Mouse (Mus musculus): ENCODE results near the gene Zeb2. TPM values are rescaled to one million over a fixed set of nuclear protein-coding genes. Genes with fewer than 3 reads are reported as not detected.
A peak's percentile ranks its signal among the peaks of the same experiment; 100 is the strongest.

Gene Zeb2
- polyA plus RNA-seq, 1 experiment = 143 TPM

DNA sequence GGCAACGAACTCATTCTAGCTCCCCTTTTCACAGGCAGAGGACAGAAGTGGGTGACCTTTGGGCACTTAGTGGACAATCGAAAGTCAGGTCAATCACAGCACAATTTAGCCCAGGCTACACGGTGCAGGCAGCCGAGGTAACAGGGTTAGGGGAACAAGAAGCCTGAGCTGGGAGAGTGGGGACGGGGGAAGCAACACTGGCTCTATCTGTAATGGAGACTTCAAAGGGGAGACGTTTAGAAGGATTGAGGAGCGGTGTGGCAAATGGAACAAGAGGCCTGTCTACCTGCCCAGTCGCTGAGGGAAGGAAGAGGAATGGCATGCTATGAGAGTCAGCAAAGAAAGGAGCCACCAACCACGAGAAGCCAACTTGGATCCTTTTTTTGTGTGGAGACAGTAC lies 57.0 kb downstream of the Zeb2 start:
- H3K4me1 ChIP-seq (ENCODE audit: control insufficient read depth, insufficient read depth, low read length) = no peaks in the 10 kb centered on the region; the same call in 1 of the 2 replicates
- no peak overlapping the region for H3K27ac ChIP-seq (ENCODE audit: control insufficient read depth, insufficient read depth, low read depth, low read length, poor library complexity)

DNA sequence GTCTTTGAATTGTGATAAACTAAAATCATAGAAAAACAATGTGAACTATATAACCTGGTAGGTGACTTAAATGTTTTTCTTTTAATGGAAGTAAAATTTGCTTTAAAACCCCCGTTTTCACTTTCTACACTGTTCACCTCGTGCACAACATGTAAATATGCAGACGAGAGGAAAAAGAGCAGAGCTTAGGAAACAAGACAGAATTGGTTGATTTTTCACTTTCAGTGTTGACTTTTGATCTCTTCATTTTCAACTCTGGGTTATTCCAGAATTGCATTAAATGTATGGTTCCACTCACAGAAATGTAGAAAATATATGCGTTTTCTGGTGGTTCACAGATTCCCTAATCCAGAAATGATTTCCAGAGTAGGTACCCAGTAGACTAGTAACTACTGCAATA lies 57.6 kb downstream of the Zeb2 start:
- TF ChIP-seq POLR2A (IDR thresholded peaks at IDR 0.05; ENCODE audit: borderline replicate concordance, control insufficient read depth, low read depth, low read length) (no peak), CTCF (IDR thresholded peaks at IDR 0.05; ENCODE audit: control insufficient read depth, insufficient read depth, low read length) (no peak)
- no peak overlapping the region for H3K4me3 ChIP-seq (replicated peaks; ENCODE audit: control insufficient read depth, low read depth, low read length)
- H3K27ac ChIP-seq (ENCODE audit: control insufficient read depth, insufficient read depth, low read depth, low read length, poor library complexity) = no peak overlapping the region
- WGBS = 82% methylated on average over 4 of the region's 4 CpGs
- H3K4me1 ChIP-seq (ENCODE audit: control insufficient read depth, insufficient read depth, low read length) = no peaks in the 10 kb centered on the region; the same call in 1 of the 2 replicates

More for the DNA sequence above, 57.0 kb downstream of the Zeb2 start:
- TF ChIP-seq CTCF (IDR thresholded peaks at IDR 0.05; ENCODE audit: control insufficient read depth, insufficient read depth, low read length) (no peak), POLR2A (IDR thresholded peaks at IDR 0.05; ENCODE audit: borderline replicate concordance, control insufficient read depth, low read depth, low read length) (no peak)
- 86% methylated on average over 9 of the region's 9 CpGs for WGBS
- no peak overlapping the region for H3K4me3 ChIP-seq (replicated peaks; ENCODE audit: control insufficient read depth, low read depth, low read length)

DNA sequence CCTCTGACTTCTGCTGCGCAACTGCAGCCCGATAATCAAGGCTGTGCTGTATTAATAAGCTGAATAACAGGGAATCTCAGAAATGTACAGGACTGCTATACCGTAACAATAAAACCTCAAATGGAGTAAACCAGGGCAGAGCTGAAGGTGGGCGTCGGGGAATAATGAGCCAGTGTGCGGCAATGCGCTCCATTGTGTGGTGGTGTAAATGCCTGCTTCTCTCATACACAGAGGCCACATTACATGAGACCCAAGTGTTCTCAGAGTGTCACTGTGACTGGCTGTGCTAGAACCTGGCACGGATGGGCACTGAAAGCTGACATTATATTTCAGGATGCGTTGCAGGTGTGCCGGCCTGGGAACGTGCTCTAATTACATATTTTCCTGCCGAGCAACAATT lies 58.2 kb downstream of the Zeb2 start:
- no peak overlapping the region for H3K4me3 ChIP-seq (replicated peaks; ENCODE audit: control insufficient read depth, low read depth, low read length)
- 92% methylated on average over 12 of the region's 12 CpGs for WGBS
- H3K4me1 ChIP-seq (ENCODE audit: control insufficient read depth, insufficient read depth, low read length) = peaks cover 1% of the 10 kb centered on the region; the same call in 1 of the 2 replicates
- TF ChIP-seq POLR2A (IDR thresholded peaks at IDR 0.05; ENCODE audit: borderline replicate concordance, control insufficient read depth, low read depth, low read length) (no peak), CTCF (IDR thresholded peaks at IDR 0.05; ENCODE audit: control insufficient read depth, insufficient read depth, low read length) (no peak)
- no peak overlapping the region for H3K27ac ChIP-seq (ENCODE audit: control insufficient read depth, insufficient read depth, low read depth, low read length, poor library complexity)

DNA sequence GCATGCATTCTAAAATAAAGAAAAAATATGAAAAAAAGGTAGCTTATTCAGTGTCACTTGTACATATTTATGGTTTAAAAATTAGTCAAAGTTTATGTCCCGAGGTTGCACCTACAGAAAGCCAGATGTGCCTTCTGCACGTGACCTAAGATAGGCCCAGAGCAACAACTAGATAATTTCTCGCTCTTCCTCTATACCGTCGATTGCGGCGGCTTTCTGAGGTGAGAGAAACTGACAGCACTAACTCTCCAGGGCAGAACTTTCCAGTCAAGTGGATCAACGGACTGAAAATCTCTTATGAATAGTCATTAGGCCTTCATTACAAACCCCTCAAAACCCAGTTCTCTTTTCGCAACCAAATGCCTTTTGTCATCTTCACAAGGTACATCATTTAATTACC lies 59.0 kb downstream of the Zeb2 start:
- Histone ChIP-seq H3K27ac (ENCODE audit: control insufficient read depth, insufficient read depth, low read depth, low read length, poor library complexity) (no peak overlapping the region), H3K4me1 (ENCODE audit: control insufficient read depth, insufficient read depth, low read length) (peaks cover 2% of the 10 kb centered on the region; the same call in 1 of the 2 replicates), H3K4me3 (replicated peaks; ENCODE audit: control insufficient read depth, low read depth, low read length) (no peak overlapping the region)
- no peak for TF ChIP-seq CTCF (IDR thresholded peaks at IDR 0.05; ENCODE audit: control insufficient read depth, insufficient read depth, low read length)
- TF ChIP-seq POLR2A (IDR thresholded peaks at IDR 0.05; ENCODE audit: borderline replicate concordance, control insufficient read depth, low read depth, low read length) = no peak
- WGBS = 64% methylated on average over 9 of the region's 9 CpGs

DNA sequence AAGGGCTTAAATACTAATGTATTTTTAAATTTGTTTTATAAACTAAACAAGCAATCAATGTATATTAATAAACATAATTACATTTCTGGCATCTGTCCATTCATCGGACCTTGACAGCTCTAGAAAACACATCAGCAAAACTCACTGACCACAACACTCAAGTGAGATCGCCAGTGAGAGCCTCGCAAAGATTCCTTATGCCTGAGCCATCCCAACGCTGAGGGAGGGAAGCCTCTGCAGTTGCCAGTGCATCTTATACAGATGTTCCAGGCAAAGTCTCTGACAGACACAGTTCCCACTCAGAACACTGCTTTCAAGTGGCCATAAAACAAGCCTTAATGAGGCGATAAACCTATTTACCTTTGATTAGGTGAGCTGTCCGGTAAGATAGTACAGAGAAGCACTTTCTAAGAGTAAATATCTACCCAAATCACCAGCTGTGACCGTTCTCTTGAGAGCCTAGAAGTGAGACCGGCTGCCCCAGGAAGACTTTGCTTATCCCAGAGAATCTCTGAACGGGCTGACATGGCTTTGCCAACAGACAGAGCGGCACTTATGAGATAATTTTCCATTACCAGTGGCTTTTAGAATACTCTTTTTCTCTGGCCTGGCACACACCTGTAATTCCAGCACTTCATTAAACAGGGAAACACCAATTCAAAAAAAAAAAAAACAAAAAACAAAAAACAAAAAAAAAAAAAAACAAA lies 60.2 kb downstream of the Zeb2 start:
- 68% methylated on average over 10 of the region's 10 CpGs for WGBS
- H3K4me3 ChIP-seq (replicated peaks; ENCODE audit: control insufficient read depth, low read depth, low read length) = no peak overlapping the region
- peaks cover 2% of the 10 kb centered on the region; the same call in 1 of the 2 replicates for H3K4me1 ChIP-seq (ENCODE audit: control insufficient read depth, insufficient read depth, low read length)
- H3K27ac ChIP-seq (ENCODE audit: control insufficient read depth, insufficient read depth, low read depth, low read length, poor library complexity) = peak overlapping the region; percentile 33; the same call in 1 of the 2 replicates
- TF ChIP-seq POLR2A (IDR thresholded peaks at IDR 0.05; ENCODE audit: borderline replicate concordance, control insufficient read depth, low read depth, low read length) (no peak), CTCF (IDR thresholded peaks at IDR 0.05; ENCODE audit: control insufficient read depth, insufficient read depth, low read length) (no peak)

DNA sequence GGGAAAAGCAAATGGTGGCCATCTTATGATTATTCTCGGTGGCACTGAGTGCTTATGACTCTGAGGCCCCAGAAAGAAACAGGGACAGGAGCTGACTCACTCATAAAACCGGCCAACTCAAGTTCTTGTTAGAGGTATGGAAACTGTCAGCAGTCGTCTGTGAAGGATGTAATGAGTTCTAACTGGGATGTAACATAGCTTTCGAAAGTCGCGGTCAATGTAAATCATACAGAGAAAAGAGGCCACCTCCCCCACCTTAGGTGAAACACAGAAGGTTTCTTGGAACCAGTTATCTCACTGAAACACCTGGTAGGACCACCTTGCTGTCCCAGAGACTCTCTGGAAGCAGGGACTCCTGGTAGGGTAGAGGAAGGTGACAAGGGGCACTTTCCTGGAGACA lies 61.3 kb downstream of the Zeb2 start:
- 57% methylated on average over 6 of the region's 6 CpGs for WGBS
- no peak overlapping the region for H3K27ac ChIP-seq (ENCODE audit: control insufficient read depth, insufficient read depth, low read depth, low read length, poor library complexity)

DNA sequence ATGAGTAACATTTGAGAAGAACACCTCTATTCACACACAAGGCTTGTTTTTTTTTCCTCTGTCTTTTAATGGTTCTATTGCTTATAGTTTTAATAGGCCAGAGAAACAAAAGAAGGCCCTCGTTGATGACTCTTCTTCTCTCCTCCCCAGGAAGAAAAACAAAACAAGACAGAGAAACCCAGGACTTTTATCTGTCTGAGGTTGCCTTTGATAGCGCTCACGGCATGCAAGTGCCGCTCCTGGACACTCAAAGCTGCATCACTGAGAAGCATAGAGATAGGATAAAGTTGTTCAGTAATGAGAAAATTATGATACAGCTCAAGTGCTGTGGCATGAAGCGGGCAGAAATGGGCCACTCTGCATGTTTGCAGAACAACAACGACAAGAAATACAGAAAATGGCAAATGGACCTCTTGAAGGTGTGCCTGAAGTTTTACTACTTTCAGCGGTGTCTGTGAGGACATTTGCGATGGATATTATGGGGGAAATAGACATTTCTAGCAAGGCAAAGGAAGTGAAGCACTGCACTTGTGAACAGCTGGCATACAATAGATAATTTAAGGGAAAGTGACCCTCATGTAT lies 62.1 kb downstream of the Zeb2 start:
- 57% methylated on average over 8 of the region's 8 CpGs for WGBS
- no peak for TF ChIP-seq CTCF (IDR thresholded peaks at IDR 0.05; ENCODE audit: control insufficient read depth, insufficient read depth, low read length)
- no peak for TF ChIP-seq POLR2A (IDR thresholded peaks at IDR 0.05; ENCODE audit: borderline replicate concordance, control insufficient read depth, low read depth, low read length)
- no peak overlapping the region for H3K4me3 ChIP-seq (replicated peaks; ENCODE audit: control insufficient read depth, low read depth, low read length)
- H3K4me1 ChIP-seq (ENCODE audit: control insufficient read depth, insufficient read depth, low read length) = peaks cover 2% of the 10 kb centered on the region; the same call in 1 of the 2 replicates
- no peak overlapping the region for H3K27ac ChIP-seq (ENCODE audit: control insufficient read depth, insufficient read depth, low read depth, low read length, poor library complexity)

More for the DNA sequence above, 61.3 kb downstream of the Zeb2 start:
- H3K4me1 ChIP-seq (ENCODE audit: control insufficient read depth, insufficient read depth, low read length) = peaks cover 2% of the 10 kb centered on the region; the same call in 1 of the 2 replicates
- no peak overlapping the region for H3K4me3 ChIP-seq (replicated peaks; ENCODE audit: control insufficient read depth, low read depth, low read length)
- TF ChIP-seq CTCF (IDR thresholded peaks at IDR 0.05; ENCODE audit: control insufficient read depth, insufficient read depth, low read length) (no peak), POLR2A (IDR thresholded peaks at IDR 0.05; ENCODE audit: borderline replicate concordance, control insufficient read depth, low read depth, low read length) (no peak)
